Mouse (Mus musculus): ENCODE measurements at regions not wholly inside any gene's neighbourhood (a gene's known extent, or its start where the extent isn't known, plus 50 kb on each side); places are given as distances from the start of the nearest gene placed in this dataset.

- no peak for TF ChIP-seq GATA1 (IDR thresholded peaks at IDR 0.05; ENCODE audit: borderline replicate concordance, low read length)
- TF ChIP-seq FLI1 (IDR thresholded peaks at IDR 0.05; ENCODE audit: low read length), result no peak
These were observed 69.9 kb upstream of the Syndig1 start for GRCm38 (mm10) chr2:149759151-149759550.

All from megakaryocyte, embryonic 14.5 days (primary cell).